Mouse (Mus musculus) ES-E14 (cell line): ENCODE measurements around the gene Frem1. TPM values are rescaled to one million over a fixed set of nuclear protein-coding genes. Genes with fewer than 3 reads are reported as not detected.

Source experiments
- DNase-seq: peaks from one replicate; pipeline ENCODE4 v3.0.0-alpha.2; 2013; ENCODE audit warnings: low read depth, low spot score
- H3K27ac ChIP-seq: 2 replicates; pipeline ENCODE4 v1.5.1; 2012; ENCODE audit warnings: low read depth, mild to moderate bottlenecking, low read length, moderate library complexity, mixed read lengths; ENCODE audit not compliant: poor library complexity, insufficient read depth, severe bottlenecking
- H3K36me3 ChIP-seq: 2 replicates; pipeline ENCODE4 v1.6.1; 2012; ENCODE audit warnings: mild to moderate bottlenecking, low read length, moderate library complexity, mixed read lengths; ENCODE audit not compliant: control insufficient read depth, poor library complexity, insufficient read depth, severe bottlenecking
- H3K4me1 ChIP-seq, 2 experiments: fragments of 150-350 bp in 1 of 2; sonication (generic) in 1 of 2; 2 replicates each; pipeline ENCODE4 v1.6.1; 2012; ENCODE audit warnings: low read length in 2 of 2, mild to moderate bottlenecking in 1 of 2, mixed read lengths in 1 of 2; ENCODE audit not compliant: control insufficient read depth in 2 of 2, insufficient read depth in 2 of 2, poor library complexity in 1 of 2
- H3K4me3 ChIP-seq, 2 experiments: fragments of 150-350 bp in 1 of 2; sonication (generic) in 1 of 2; 2 replicates each; pipeline ENCODE4 v1.5.1; 2012; ENCODE audit warnings: low read length in 2 of 2, low read depth in 1 of 2, mild to moderate bottlenecking in 1 of 2, mixed read lengths in 1 of 2; ENCODE audit not compliant: insufficient read depth in 1 of 2, poor library complexity in 1 of 2, severe bottlenecking in 1 of 2
- H3K9ac ChIP-seq: 2 replicates; pipeline ENCODE4 v1.6.1; 2012; ENCODE audit warnings: low read depth, mild to moderate bottlenecking, low read length, mixed read lengths; ENCODE audit not compliant: poor library complexity, insufficient read depth, severe bottlenecking
- H3K9me3 ChIP-seq: fragments of 150-350 bp; sonication (generic); 2 replicates; pipeline ENCODE4 v1.6.1; 2012; ENCODE audit warnings: low read depth, mild to moderate bottlenecking, low read length; ENCODE audit not compliant: control insufficient read depth, insufficient read depth
- CHD2 ChIP-seq: IDR thresholded peaks from 2 replicates; pipeline ENCODE4 v1.6.1; 2014; ENCODE audit warnings: mild to moderate bottlenecking, low read depth, low read length, inconsistent platforms
- HCFC1 ChIP-seq: IDR thresholded peaks from 2 replicates; pipeline ENCODE4 v1.6.1; 2012; ENCODE audit warnings: low read length, inconsistent platforms, borderline replicate concordance; ENCODE audit not compliant: insufficient read depth
- MAFK ChIP-seq: IDR thresholded peaks from 2 replicates; pipeline ENCODE4 v1.6.1; 2014; ENCODE audit warnings: mild to moderate bottlenecking, low read depth, low read length, inconsistent platforms; ENCODE audit not compliant: insufficient read depth
- ZC3H11A ChIP-seq: IDR thresholded peaks from 2 replicates; pipeline ENCODE4 v1.6.1; 2012; ENCODE audit warnings: low read depth, mild to moderate bottlenecking, inconsistent platforms, low read length, borderline replicate concordance
- ZNF384 ChIP-seq: IDR thresholded peaks from 2 replicates; pipeline ENCODE4 v1.6.1; 2012; ENCODE audit warnings: low read depth, low read length, inconsistent platforms
- in situ Hi-C, 2 experiments: fragments of 600-800 bp; cut with MboI; formaldehyde crosslinking; loops; one replicate each; pipeline ENCODE4 v1.15.1; 2025; ENCODE audit warnings: low sequenced_read_pairs in 2 of 2, inconsistent platforms in 1 of 2; ENCODE audit not compliant: unreplicated experiment in 2 of 2
- total RNA-seq: library from RNA; depleted of rRNA; stranded (reverse); fragments of 300-350 nt; gene quantifications from 2 replicates; pipeline ENCODE4 v1.2.3, GENCODE M21; 2012

The Frem1 gene
- total RNA-seq, 1 experiment: 0.58 TPM

GRCm38 (mm10) chr4:82933698-82934210 lies 118.4 kb downstream of the Frem1 start:
- Histone ChIP-seq H3K4me3 (no peak overlapping the region), H3K27ac (no peak overlapping the region), H3K36me3 (no peaks in the 10 kb centered on the region), H3K4me1 (no peaks in the 10 kb centered on the region), H3K9ac (no peak overlapping the region), H3K9me3 (no peaks in the 10 kb centered on the region)
- TF ChIP-seq ZC3H11A (peak; percentile 94), CHD2 (no peak), MAFK (no peak), ZNF384 (no peak), HCFC1 (no peak)
- DNase-seq: peak; percentile 42
- in situ Hi-C loops: loop anchor here (25.0 kb wide), 1 partner anchor 296 kb away; no protein-coding TSS in a partner anchor

- H3K36me3 ChIP-seq: no peaks in the 10 kb centered on the region
- no peaks in the 10 kb centered on the region for H3K9me3 ChIP-seq
- TF ChIP-seq ZC3H11A (no peak), ZNF384 (no peak), MAFK (no peak), CHD2 (no peak), HCFC1 (no peak)
- no peaks in the 10 kb centered on the region for H3K4me1 ChIP-seq
- no peak for DNase-seq
- in situ Hi-C loops: loop anchor here (25.0 kb wide), 1 partner anchor 293 kb away; no protein-coding TSS in a partner anchor
- H3K4me3 ChIP-seq: no peak overlapping the region
- no peak overlapping the region for H3K9ac ChIP-seq
- no peak overlapping the region for H3K27ac ChIP-seq
Measured at GRCm38 (mm10) chr4:82930079-82930478, 122.1 kb downstream of the Frem1 start.

- TF ChIP-seq CHD2 (no peak), ZC3H11A (no peak), HCFC1 (no peak), MAFK (no peak), ZNF384 (no peak)
- Histone ChIP-seq H3K9me3 (no peaks in the 10 kb centered on the region), H3K9ac (no peak overlapping the region), H3K27ac (no peak overlapping the region), H3K4me1 (no peaks in the 10 kb centered on the region), H3K36me3 (no peaks in the 10 kb centered on the region), H3K4me3 (no peak overlapping the region)
- in situ Hi-C loops: no loop called here
- no peak for DNase-seq
Measured at GRCm38 (mm10) chr4:82921962-82922361, 130.2 kb downstream of the Frem1 start.

- H3K4me3 ChIP-seq: no peak overlapping the region
- H3K9me3 ChIP-seq: no peaks in the 10 kb centered on the region
- TF ChIP-seq ZC3H11A (no peak), CHD2 (no peak), HCFC1 (no peak), ZNF384 (no peak), MAFK (no peak)
- no peak overlapping the region for H3K9ac ChIP-seq
- in situ Hi-C loops: no loop called here
- H3K36me3 ChIP-seq: no peaks in the 10 kb centered on the region
- no peak overlapping the region for H3K27ac ChIP-seq
- DNase-seq: no peak
- no peaks in the 10 kb centered on the region for H3K4me1 ChIP-seq
Measured at GRCm38 (mm10) chr4:82918625-82919024, 133.5 kb downstream of the Frem1 start.
